Mouse (Mus musculus) stomach, embryonic 15.5 days (tissue): Measurements from ENCODE around the gene Sema3a. TPM values are rescaled to one million over a fixed set of nuclear protein-coding genes. Genes with fewer than 3 reads are reported as not detected.

ENCODE experiments used
- ATAC-seq: fragments of 200-750 bp; cut with Nextera tagmentation; 2 replicates; pipeline ENCODE4 v1.8.0; 2017; ENCODE audit warnings: low read depth, moderate number of reproducible peaks, moderate TSS enrichment; ENCODE audit not compliant: insufficient read depth, low FRiP score
- H3K27ac ChIP-seq: fragments of 300-500 bp; sonication (generic); 2 replicates; pipeline ENCODE4 v1.5.1; 2015; ENCODE audit warnings: mild to moderate bottlenecking, inconsistent platforms
- H3K27me3 ChIP-seq: fragments of 300-500 bp; sonication (generic); replicated peaks from 2 replicates; pipeline ENCODE4 v1.6.1; 2015; ENCODE audit warnings: inconsistent platforms
- H3K36me3 ChIP-seq: fragments of 300-500 bp; sonication (generic); 2 replicates; pipeline ENCODE4 v1.6.1; 2015; ENCODE audit warnings: inconsistent platforms
- H3K4me1 ChIP-seq: fragments of 300-500 bp; sonication (generic); 2 replicates; pipeline ENCODE4 v1.6.1; 2015; ENCODE audit warnings: inconsistent platforms
- H3K4me2 ChIP-seq: fragments of 300-500 bp; sonication (generic); 2 replicates; pipeline ENCODE4 v1.6.1; 2015; ENCODE audit warnings: mild to moderate bottlenecking, inconsistent platforms
- H3K4me3 ChIP-seq: fragments of 300-500 bp; sonication (generic); replicated peaks from 2 replicates; pipeline ENCODE4 v1.5.1; 2015; ENCODE audit warnings: inconsistent platforms
- H3K9ac ChIP-seq: fragments of 300-500 bp; sonication (generic); 2 replicates; pipeline ENCODE4 v1.6.1; 2015; ENCODE audit warnings: inconsistent platforms
- H3K9me3 ChIP-seq: fragments of 300-500 bp; sonication (generic); 2 replicates; pipeline ENCODE4 v1.6.1; 2016; ENCODE audit warnings: inconsistent platforms
- WGBS: fragments of 180-500 bp; shearing (Covaris S2); methylation state at CpG from one replicate; pipeline ENCODE4 v1.1.7; 2015; 5-methylcytosine and 5-hydroxymethylcytosine counted together
- polyA plus RNA-seq: library from polyadenylated mRNA; unstranded; fragments of >200 nt; fragmentation: Nextera tagmentation; extraction: Ambion mirVana; gene quantifications from 2 replicates; pipeline ENCODE4 v1.2.1, GENCODE M21; 2015

The Sema3a gene
- polyA plus RNA-seq, 1 experiment from 2014 or later, result 22.1 TPM

DNA sequence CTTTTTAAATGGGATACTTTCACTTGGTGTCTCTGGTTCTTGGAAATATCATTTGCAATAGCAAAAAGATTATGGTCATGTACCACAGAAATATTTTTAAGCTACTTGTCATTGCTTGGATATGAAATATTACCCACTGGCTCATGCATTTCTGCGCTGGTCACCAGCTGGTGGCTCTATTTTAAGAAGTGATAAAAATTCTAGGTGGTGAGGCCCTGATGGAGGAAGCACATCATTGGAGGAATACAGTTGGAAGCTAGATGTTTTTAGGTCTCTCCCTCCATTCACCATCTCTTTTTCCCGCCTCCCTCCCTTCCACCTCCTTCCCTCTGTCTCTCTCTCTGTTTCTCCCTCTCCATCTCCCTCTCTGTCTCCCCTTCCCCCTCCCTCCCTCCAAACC, 57.0 kb downstream of the Sema3a start:
- Histone ChIP-seq H3K4me3 (no peak overlapping the region), H3K9me3 (no peaks in the 10 kb centered on the region), H3K27me3 (no peaks in the 10 kb centered on the region), H3K4me1 (no peaks in the 10 kb centered on the region), H3K36me3 (no peaks in the 10 kb centered on the region), H3K9ac (no peak overlapping the region), H3K27ac (no peak overlapping the region), H3K4me2 (no peak overlapping the region)
- 90% methylated on average over 2 of the region's 2 CpGs for WGBS
- ATAC-seq, result no peak

DNA sequence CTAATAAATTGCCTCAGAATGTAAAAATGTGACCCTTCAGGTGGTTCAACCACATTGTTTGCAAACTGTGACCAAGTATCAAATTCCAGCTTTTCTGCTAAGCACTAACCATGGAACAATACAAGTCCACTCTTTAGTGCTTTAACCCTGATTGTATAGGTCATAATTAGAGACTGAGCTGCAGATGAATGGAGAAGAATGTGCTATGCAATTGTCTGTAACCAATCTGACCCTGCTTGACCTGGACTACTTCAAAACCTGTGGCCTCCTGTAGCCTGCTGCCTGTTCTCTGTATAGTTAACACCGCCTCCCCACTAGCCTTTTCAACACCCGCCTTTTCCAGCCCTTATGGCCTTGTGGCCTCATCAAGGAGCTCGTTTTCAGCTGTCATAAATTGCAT, 72.7 kb downstream of the Sema3a start:
- H3K9ac ChIP-seq, result no peak overlapping the region
- 45% methylated on average over 3 of the region's 3 CpGs for WGBS
- ATAC-seq, result no peak
- no peak overlapping the region for H3K4me3 ChIP-seq
- no peaks in the 10 kb centered on the region for H3K9me3 ChIP-seq
- H3K4me2 ChIP-seq, result no peak overlapping the region
- H3K36me3 ChIP-seq, result no peaks in the 10 kb centered on the region
- no peaks in the 10 kb centered on the region for H3K27me3 ChIP-seq
- no peak overlapping the region for H3K27ac ChIP-seq
- H3K4me1 ChIP-seq, result no peaks in the 10 kb centered on the region

DNA sequence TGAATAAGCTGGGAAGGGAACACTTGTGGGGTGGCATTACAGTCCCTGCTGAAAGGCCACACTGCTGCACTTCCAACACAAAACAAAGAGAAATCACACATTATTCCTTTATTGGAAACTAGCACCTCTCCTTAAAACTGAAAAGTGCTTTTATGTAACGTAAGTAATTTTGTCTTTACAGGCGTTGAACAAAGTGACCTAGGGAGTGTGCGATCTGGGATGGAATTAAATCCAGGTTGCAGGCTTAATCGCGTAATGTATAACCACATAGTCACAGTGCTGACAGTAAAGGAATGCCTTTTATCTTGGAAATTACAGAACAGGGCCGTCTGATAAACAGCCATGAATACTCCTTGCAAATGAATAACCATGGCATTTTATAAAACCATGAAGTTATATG, 74.5 kb downstream of the Sema3a start:
- ATAC-seq, result no peak
- Histone ChIP-seq H3K27me3 (no peaks in the 10 kb centered on the region), H3K9ac (no peak overlapping the region), H3K9me3 (no peaks in the 10 kb centered on the region), H3K27ac (no peak overlapping the region), H3K4me1 (no peaks in the 10 kb centered on the region), H3K4me2 (no peak overlapping the region), H3K36me3 (no peaks in the 10 kb centered on the region), H3K4me3 (no peak overlapping the region)
- WGBS, result 77% methylated on average over 6 of the region's 6 CpGs

DNA sequence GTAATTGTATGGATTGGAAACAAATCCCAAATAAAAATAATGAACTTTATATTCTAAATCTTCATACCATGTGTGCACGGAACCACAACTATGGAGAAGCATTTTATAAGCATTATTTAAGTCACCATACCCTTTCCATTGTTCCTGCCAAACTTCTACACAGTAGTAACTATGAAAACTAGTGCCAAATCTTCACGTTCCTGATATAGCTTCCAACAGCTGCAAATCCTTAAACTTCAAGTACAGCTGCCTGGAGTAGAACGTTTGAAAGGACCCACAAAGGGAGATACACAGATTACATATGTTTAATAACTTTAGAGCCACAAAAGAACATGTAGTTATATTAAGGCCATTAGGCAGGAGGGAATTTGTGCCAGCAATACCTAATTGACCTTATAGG, 130.1 kb downstream of the Sema3a start:
- H3K27me3 ChIP-seq, result no peaks in the 10 kb centered on the region
- H3K9me3 ChIP-seq, result no peaks in the 10 kb centered on the region
- no peaks in the 10 kb centered on the region for H3K36me3 ChIP-seq
- H3K4me3 ChIP-seq, result no peak overlapping the region
- 40% methylated on average over 3 of the region's 3 CpGs for WGBS
- H3K27ac ChIP-seq, result no peak overlapping the region
- no peak overlapping the region for H3K4me2 ChIP-seq
- no peaks in the 10 kb centered on the region for H3K4me1 ChIP-seq
- no peak for ATAC-seq
- H3K9ac ChIP-seq, result no peak overlapping the region

DNA sequence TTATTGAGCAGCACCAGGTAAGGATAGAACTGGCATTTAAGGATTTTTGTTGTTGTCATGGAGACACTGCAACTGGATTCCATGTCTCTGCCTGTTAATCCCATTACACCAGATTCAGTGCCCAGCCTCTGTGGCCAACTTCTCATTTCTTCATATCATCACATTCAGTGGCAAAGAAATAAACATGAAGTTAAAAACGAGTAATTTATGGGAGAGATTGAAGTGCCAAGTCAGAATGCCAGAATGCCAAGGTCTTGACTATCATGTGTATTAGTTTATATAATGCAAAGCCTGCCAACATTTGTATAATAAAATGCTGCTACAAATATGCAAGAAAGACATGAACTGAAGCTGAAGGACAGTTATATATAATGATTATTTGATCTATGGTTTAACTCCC, 131.1 kb downstream of the Sema3a start:
- Histone ChIP-seq H3K9me3 (no peaks in the 10 kb centered on the region), H3K4me3 (no peak overlapping the region)
- no peak for ATAC-seq

DNA sequence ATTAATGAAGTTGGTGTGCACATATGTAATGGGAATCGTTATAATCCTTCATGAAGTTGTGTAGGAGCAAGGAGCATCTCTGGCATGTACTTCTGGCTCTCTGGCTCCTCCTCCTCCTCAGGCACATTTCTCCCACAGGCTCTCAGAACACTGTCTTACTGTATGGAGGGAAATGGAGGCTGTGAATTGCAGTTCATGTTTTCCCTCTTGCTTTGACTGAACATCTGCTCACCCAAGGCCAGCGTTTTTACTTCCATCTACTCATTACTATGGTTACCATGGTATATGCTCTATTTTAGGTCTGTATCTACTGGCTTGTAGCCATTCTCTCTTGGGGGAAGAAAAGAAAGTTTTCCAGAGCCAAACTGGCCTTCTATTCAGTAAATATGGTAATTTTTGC, 137.9 kb downstream of the Sema3a start:
- H3K9me3 ChIP-seq, result no peaks in the 10 kb centered on the region
- ATAC-seq, result no peak
- no peaks in the 10 kb centered on the region for H3K4me1 ChIP-seq
- WGBS, result 75% methylated on average over 2 of the region's 2 CpGs
- no peaks in the 10 kb centered on the region for H3K27me3 ChIP-seq
- no peak overlapping the region for H3K9ac ChIP-seq
- no peak overlapping the region for H3K4me2 ChIP-seq
- no peak overlapping the region for H3K4me3 ChIP-seq
- no peaks in the 10 kb centered on the region for H3K36me3 ChIP-seq
- no peak overlapping the region for H3K27ac ChIP-seq

More for the DNA sequence above, 131.1 kb downstream of the Sema3a start:
- Histone ChIP-seq H3K4me1 (no peaks in the 10 kb centered on the region), H3K36me3 (no peaks in the 10 kb centered on the region), H3K27me3 (no peaks in the 10 kb centered on the region), H3K9ac (no peak overlapping the region), H3K27ac (no peak overlapping the region), H3K4me2 (no peak overlapping the region)
- 69% methylated on average over 1 of the region's 1 CpGs for WGBS

DNA sequence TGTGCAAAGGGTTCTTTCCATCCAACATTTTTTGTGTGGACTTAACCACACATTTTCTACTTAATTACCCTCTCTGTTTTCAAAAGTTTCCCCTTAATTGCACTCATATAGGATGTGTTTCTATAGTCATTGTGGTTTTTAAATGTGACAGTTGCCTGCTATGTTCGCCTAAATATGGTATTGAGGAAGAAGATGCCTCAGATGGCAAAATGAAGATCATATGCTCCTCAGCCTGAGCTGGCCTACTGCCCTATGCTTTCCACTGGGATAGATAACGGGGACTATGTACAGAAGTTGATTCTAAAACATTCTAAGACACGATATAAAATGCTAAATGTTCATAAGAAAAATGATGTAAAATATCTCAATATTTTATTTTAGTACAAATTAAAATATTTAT, 138.3 kb downstream of the Sema3a start:
- no peaks in the 10 kb centered on the region for H3K36me3 ChIP-seq
- no peak overlapping the region for H3K27ac ChIP-seq
- no peaks in the 10 kb centered on the region for H3K4me1 ChIP-seq
- no peak overlapping the region for H3K9ac ChIP-seq
- H3K9me3 ChIP-seq, result no peaks in the 10 kb centered on the region
- 70% methylated on average over 3 of the region's 3 CpGs for WGBS
- no peak overlapping the region for H3K4me3 ChIP-seq
- ATAC-seq, result no peak
- no peak overlapping the region for H3K4me2 ChIP-seq
- H3K27me3 ChIP-seq, result no peaks in the 10 kb centered on the region

DNA sequence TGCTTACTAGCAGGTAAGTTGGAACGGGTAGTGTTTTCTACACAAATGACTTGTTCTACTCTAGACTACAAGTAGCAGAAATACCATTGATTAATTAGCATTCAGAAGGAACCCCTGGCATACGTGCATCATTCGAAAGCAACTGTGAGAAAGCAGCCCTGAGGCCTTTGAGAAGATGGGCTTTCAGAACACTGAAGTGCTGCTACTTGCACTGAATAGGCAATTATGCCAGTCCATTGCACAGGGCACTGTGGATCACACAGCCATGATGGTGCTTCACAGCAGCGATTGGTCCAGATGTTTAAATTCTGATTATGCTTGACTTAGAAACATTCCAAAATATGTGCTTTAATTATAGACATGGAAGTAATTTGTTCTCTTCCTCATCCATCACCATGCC, 187.5 kb downstream of the Sema3a start:
- Histone ChIP-seq H3K4me2 (no peak overlapping the region), H3K27ac (no peak overlapping the region), H3K4me3 (no peak overlapping the region), H3K9me3 (no peaks in the 10 kb centered on the region), H3K27me3 (no peaks in the 10 kb centered on the region), H3K9ac (no peak overlapping the region), H3K36me3 (no peaks in the 10 kb centered on the region), H3K4me1 (no peaks in the 10 kb centered on the region)
- ATAC-seq, result no peak
- WGBS, result 73% methylated on average over 4 of the region's 4 CpGs

DNA sequence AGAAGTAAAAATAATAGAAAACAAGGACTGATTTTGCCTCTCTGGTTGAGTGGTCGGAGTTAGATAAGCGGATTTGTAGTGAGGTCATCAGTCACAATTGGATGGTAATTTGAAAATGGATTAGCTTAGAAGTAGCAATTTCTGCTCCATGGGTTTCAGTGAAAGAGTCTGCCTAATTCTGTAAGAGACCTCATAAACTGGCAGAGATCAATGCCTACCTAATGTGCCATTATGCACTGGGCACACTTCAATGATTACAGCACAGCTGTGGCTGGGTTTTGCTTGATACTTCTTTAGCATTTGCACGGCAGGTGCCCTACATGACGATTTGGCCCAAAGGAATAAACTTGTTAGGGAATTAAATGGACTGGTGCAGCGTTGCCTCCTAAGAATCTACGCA, 188.8 kb downstream of the Sema3a start:
- no peak overlapping the region for H3K4me2 ChIP-seq
- WGBS, result 79% methylated on average over 6 of the region's 6 CpGs
- no peak for ATAC-seq
- H3K4me1 ChIP-seq, result no peaks in the 10 kb centered on the region
- no peak overlapping the region for H3K27ac ChIP-seq
- no peaks in the 10 kb centered on the region for H3K9me3 ChIP-seq
- no peak overlapping the region for H3K9ac ChIP-seq
- no peak overlapping the region for H3K4me3 ChIP-seq
- H3K36me3 ChIP-seq, result no peaks in the 10 kb centered on the region
- H3K27me3 ChIP-seq, result no peaks in the 10 kb centered on the region

DNA sequence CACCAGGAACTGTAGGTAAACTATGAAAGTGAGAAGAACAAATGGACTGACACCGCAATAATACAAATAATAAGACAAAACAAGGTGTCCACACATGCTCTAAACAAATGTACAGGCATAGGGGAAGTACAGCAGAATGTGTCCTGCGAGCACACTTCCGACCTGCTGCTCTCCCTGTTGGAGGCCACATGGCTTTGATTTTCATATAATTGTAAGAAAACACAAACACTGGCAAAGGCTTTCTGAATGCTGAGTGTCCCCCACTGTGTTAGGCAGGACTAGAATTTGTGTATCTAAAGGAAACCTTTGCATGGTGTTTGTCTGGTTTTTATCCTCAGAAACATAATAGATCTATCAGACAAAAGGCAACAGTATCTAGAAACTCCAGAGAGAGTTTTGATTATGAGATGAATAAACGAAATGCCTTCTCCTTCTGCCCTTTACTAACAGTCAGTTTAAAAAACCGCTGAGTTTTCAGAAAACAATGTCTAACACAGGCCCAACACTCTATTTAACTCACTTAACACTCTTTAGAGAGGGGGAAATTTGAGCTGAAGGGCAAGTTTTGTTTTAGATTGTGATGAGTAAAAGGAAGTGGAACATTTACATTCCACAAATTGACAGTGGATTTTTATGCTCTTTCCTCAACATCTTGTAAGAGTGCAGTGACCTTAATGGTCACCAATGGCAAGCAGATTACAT, 193.7 kb downstream of the Sema3a start:
- no peaks in the 10 kb centered on the region for H3K9me3 ChIP-seq
- WGBS, result 54% methylated on average over 5 of the region's 5 CpGs
- no peak overlapping the region for H3K4me2 ChIP-seq
- H3K27me3 ChIP-seq, result no peaks in the 10 kb centered on the region
- no peaks in the 10 kb centered on the region for H3K36me3 ChIP-seq
- no peaks in the 10 kb centered on the region for H3K4me1 ChIP-seq
- H3K4me3 ChIP-seq, result no peak overlapping the region
- H3K27ac ChIP-seq, result no peak overlapping the region
- no peak for ATAC-seq
- no peak overlapping the region for H3K9ac ChIP-seq

DNA sequence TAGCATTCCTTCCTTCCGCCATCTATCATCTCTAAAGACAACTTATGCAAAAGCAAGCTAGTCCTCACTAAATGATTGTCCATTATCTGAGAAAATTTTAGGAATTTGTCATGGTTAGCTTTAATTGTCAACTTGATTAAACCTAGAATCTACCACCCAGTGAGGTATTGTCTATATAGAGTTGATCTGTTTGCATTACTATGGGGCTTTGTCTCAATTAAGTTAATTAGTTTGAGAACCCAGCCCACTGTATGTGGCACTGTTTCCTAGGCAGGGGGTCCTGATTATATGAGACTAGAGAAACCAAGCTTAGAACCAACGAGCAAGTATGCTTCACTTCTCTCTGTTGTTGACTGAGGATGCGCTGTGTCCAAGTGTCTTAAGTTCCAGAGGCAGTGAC, 194.9 kb downstream of the Sema3a start:
- H3K27me3 ChIP-seq, result no peaks in the 10 kb centered on the region
- H3K4me1 ChIP-seq, result no peaks in the 10 kb centered on the region
- H3K27ac ChIP-seq, result no peak overlapping the region
- H3K36me3 ChIP-seq, result no peaks in the 10 kb centered on the region
- no peak for ATAC-seq
- H3K9ac ChIP-seq, result no peak overlapping the region
- no peaks in the 10 kb centered on the region for H3K9me3 ChIP-seq
- WGBS, result 74% methylated on average over 3 of the region's 3 CpGs
- H3K4me2 ChIP-seq, result no peak overlapping the region
- H3K4me3 ChIP-seq, result no peak overlapping the region

DNA sequence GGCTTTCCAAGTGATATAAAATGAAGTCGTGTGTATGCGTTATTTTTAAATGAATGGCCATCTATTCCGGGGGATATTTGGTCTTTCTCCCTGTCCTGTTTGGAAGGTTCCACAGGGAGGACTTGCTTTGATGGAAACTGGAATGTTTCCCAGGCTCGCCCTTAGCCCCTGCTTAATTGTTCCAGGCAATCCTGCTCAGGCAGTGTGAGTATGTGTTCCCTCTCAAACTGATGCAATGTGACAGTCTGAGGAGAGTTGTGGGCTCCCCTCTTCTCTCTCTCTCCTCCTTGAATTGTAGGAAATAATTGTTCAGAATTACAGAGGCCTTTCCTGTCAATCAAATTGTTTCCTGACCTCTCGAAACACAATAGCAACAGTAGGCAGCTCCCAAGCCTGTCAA, 202.1 kb downstream of the Sema3a start:
- WGBS, result 65% methylated on average over 5 of the region's 5 CpGs
- H3K27ac ChIP-seq, result no peak overlapping the region
- H3K36me3 ChIP-seq, result no peaks in the 10 kb centered on the region
- H3K4me2 ChIP-seq, result no peak overlapping the region
- H3K27me3 ChIP-seq, result no peaks in the 10 kb centered on the region
- H3K9ac ChIP-seq, result no peak overlapping the region
- no peaks in the 10 kb centered on the region for H3K9me3 ChIP-seq
- ATAC-seq, result no peak
- H3K4me3 ChIP-seq, result no peak overlapping the region
- no peaks in the 10 kb centered on the region for H3K4me1 ChIP-seq

DNA sequence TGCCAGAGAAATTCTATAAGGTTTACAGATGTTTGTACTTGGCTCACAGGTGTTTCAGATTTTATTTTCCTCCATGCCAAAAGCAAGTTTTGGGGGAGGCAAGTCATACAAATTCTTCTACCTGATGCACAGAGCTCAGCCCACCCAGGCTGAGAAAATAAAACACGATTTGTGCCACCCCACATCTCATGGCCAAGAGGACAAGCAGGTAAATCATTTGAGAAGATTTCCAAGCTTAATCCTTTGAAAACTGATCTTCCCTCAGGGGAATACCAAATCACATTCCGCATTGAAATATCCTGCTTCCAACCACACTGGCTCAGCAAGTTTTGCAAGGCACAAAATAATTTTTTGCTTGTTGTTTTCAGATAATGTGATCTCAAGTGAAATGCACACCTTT, 206.2 kb downstream of the Sema3a start:
- Histone ChIP-seq H3K27ac (no peak overlapping the region), H3K27me3 (no peaks in the 10 kb centered on the region), H3K4me3 (no peak overlapping the region), H3K9ac (no peak overlapping the region), H3K4me2 (no peak overlapping the region), H3K9me3 (no peaks in the 10 kb centered on the region), H3K36me3 (no peaks in the 10 kb centered on the region), H3K4me1 (no peaks in the 10 kb centered on the region)
- 60% methylated on average over 2 of the region's 2 CpGs for WGBS
- no peak for ATAC-seq
